Mouse (Mus musculus) lung, postnatal 0 days (tissue): Measurements from ENCODE around the gene Vav2. TPM values are rescaled to one million over a fixed set of nuclear protein-coding genes. Genes with fewer than 3 reads are reported as not detected.

ENCODE experiments used
- ATAC-seq: fragments of 200-750 bp; cut with Nextera tagmentation; 2 replicates; pipeline ENCODE4 v1.8.0; 2017; ENCODE audit warnings: moderate library complexity
- DNase-seq: peaks from one replicate; pipeline ENCODE4 v3.0.0-alpha.2; 2016; ENCODE audit warnings: low spot score
- H3K27ac ChIP-seq: fragments of 300-500 bp; sonication (generic); 2 replicates; pipeline ENCODE4 v1.5.1; 2014; ENCODE audit warnings: antibody characterized with exemption, mild to moderate bottlenecking, low read length, mixed read lengths
- H3K27me3 ChIP-seq: fragments of 300-500 bp; sonication (generic); replicated peaks from 2 replicates; pipeline ENCODE4 v1.6.1; 2014; ENCODE audit warnings: low read length, mixed read lengths; ENCODE audit not compliant: insufficient read depth
- H3K36me3 ChIP-seq: fragments of 300-500 bp; sonication (generic); 2 replicates; pipeline ENCODE4 v1.6.1; 2014; ENCODE audit warnings: low read length, mixed read lengths; ENCODE audit not compliant: insufficient read depth
- H3K4me1 ChIP-seq: fragments of 300-500 bp; sonication (generic); 2 replicates; pipeline ENCODE4 v1.6.1; 2014; ENCODE audit warnings: antibody characterized with exemption, low read depth, low read length, mixed read lengths; ENCODE audit not compliant: insufficient read depth
- H3K4me2 ChIP-seq: fragments of 300-500 bp; sonication (generic); replicated peaks from 2 replicates; pipeline ENCODE4 v1.6.1; 2014; ENCODE audit warnings: low read depth, mild to moderate bottlenecking, low read length, moderate library complexity, mixed read lengths
- H3K4me3 ChIP-seq: fragments of 300-500 bp; sonication (generic); 2 replicates; pipeline ENCODE4 v1.5.1; 2014; ENCODE audit warnings: low read depth, low read length
- H3K9ac ChIP-seq: fragments of 300-500 bp; sonication (generic); replicated peaks from 2 replicates; pipeline ENCODE4 v1.6.1; 2014; ENCODE audit warnings: low read depth, mild to moderate bottlenecking
- H3K9me3 ChIP-seq: fragments of 300-500 bp; sonication (generic); 2 replicates; pipeline ENCODE4 v1.6.1; 2016; ENCODE audit warnings: low read length, mixed read lengths
- CTCF ChIP-seq: IDR thresholded peaks from 2 replicates; pipeline ENCODE4 v1.5.1; 2016; ENCODE audit warnings: antibody characterized with exemption, mild to moderate bottlenecking
- EP300 ChIP-seq: IDR thresholded peaks from 2 replicates; pipeline ENCODE4 v1.6.1; 2016; ENCODE audit warnings: antibody characterized with exemption, mild to moderate bottlenecking, control low read depth
- WGBS: fragments of 180-500 bp; shearing (Covaris S2); extraction: QIAGEN DNeasy Blood & Tissue Kit; methylation state at CpG from one replicate; pipeline ENCODE4 v1.1.7; 2014; 5-methylcytosine and 5-hydroxymethylcytosine counted together
- polyA plus RNA-seq: library from polyadenylated mRNA; unstranded; fragments of >200 nt; fragmentation: Nextera tagmentation; extraction: Ambion mirVana; gene quantifications from 2 replicates; pipeline ENCODE4 v1.2.1, GENCODE M21; 2015

Gene Vav2
- polyA plus RNA-seq, 1 experiment from 2014 or later, result 12.1 TPM

- H3K9ac ChIP-seq, result no peak overlapping the region
- H3K4me1 ChIP-seq, result peaks cover 16% of the 10 kb centered on the region; the same call in 1 of the 2 replicates
- H3K36me3 ChIP-seq, result no peaks in the 10 kb centered on the region
- WGBS, result 64% methylated on average over 10 of the region's 10 CpGs
- no peaks in the 10 kb centered on the region for H3K9me3 ChIP-seq
- no peaks in the 10 kb centered on the region for H3K27me3 ChIP-seq
- H3K4me3 ChIP-seq, result no peak overlapping the region
- no peak overlapping the region for H3K4me2 ChIP-seq
- DNase-seq, result no peak
- H3K27ac ChIP-seq, result no peak overlapping the region
- ATAC-seq, result no peak
- no peak for TF ChIP-seq EP300
- TF ChIP-seq CTCF, result no peak
These were observed 32.5 kb downstream of the Vav2 start for GRCm38 (mm10) chr2:27394158-27394832.

- Histone ChIP-seq H3K9me3 (no peaks in the 10 kb centered on the region), H3K27me3 (no peaks in the 10 kb centered on the region), H3K4me2 (no peak overlapping the region), H3K27ac (no peak overlapping the region), H3K36me3 (no peaks in the 10 kb centered on the region), H3K9ac (no peak overlapping the region), H3K4me1 (peaks cover 16% of the 10 kb centered on the region; the same call in 1 of the 2 replicates), H3K4me3 (no peak overlapping the region)
- TF ChIP-seq EP300 (no peak), CTCF (0 out of 2 replicates have a peak, but pooled peaks have one; percentile 6)
- WGBS, result 46% methylated on average over 5 of the region's 5 CpGs
- no peak for DNase-seq
- no peak for ATAC-seq
These were observed 34.6 kb downstream of the Vav2 start for GRCm38 (mm10) chr2:27392278-27392677.

- ATAC-seq (no peak), DNase-seq (no peak)
- Histone ChIP-seq H3K27ac (peak overlapping the region; percentile 66; the same call in 1 of the 2 replicates), H3K4me1 (peaks cover 16% of the 10 kb centered on the region; the same call in 1 of the 2 replicates), H3K27me3 (no peaks in the 10 kb centered on the region), H3K36me3 (no peaks in the 10 kb centered on the region), H3K4me3 (no peak overlapping the region), H3K9me3 (no peaks in the 10 kb centered on the region), H3K9ac (no peak overlapping the region), H3K4me2 (no peak overlapping the region)
- no peak for TF ChIP-seq EP300
- TF ChIP-seq CTCF, result no peak
- 42% methylated on average over 4 of the region's 4 CpGs for WGBS
These were observed 36.1 kb downstream of the Vav2 start for GRCm38 (mm10) chr2:27390775-27391174.

- Histone ChIP-seq H3K27me3 (no peaks in the 10 kb centered on the region), H3K9ac (no peak overlapping the region), H3K4me3 (no peak overlapping the region), H3K36me3 (no peaks in the 10 kb centered on the region), H3K4me2 (no peak overlapping the region), H3K9me3 (no peaks in the 10 kb centered on the region), H3K27ac (peak overlapping the region; percentile 66), H3K4me1 (peaks cover 16% of the 10 kb centered on the region; the same call in 1 of the 2 replicates)
- 59% methylated on average over 8 of the region's 8 CpGs for WGBS
- peak; percentile 29 for ATAC-seq
- TF ChIP-seq EP300 (no peak), CTCF (no peak)
- DNase-seq, result no peak
These were observed 36.5 kb downstream of the Vav2 start for GRCm38 (mm10) chr2:27390325-27390724.

- DNase-seq, result peak; percentile 89
- peaks cover 16% of the 10 kb centered on the region; the same call in 1 of the 2 replicates for H3K4me1 ChIP-seq
These were observed 37.3 kb downstream of the Vav2 start for GRCm38 (mm10) chr2:27389272-27390162.

GRCm38 (mm10) chr2:27387209-27387608 is 39.6 kb downstream of the Vav2 start:
- no peak overlapping the region for H3K4me3 ChIP-seq
- TF ChIP-seq CTCF (peak; percentile 32), EP300 (no peak)
- no peaks in the 10 kb centered on the region for H3K9me3 ChIP-seq
- no peaks in the 10 kb centered on the region for H3K27me3 ChIP-seq
- DNase-seq (no peak), ATAC-seq (no peak)
- H3K36me3 ChIP-seq, result no peaks in the 10 kb centered on the region
- 91% methylated on average over 1 of the region's 1 CpGs for WGBS
- peaks cover 16% of the 10 kb centered on the region; the same call in 1 of the 2 replicates for H3K4me1 ChIP-seq
- H3K4me2 ChIP-seq, result no peak overlapping the region
- H3K9ac ChIP-seq, result no peak overlapping the region
- no peak overlapping the region for H3K27ac ChIP-seq

More at GRCm38 (mm10) chr2:27389272-27390162, 37.3 kb downstream of the Vav2 start:
- Histone ChIP-seq H3K9me3 (no peaks in the 10 kb centered on the region), H3K9ac (no peak overlapping the region), H3K27me3 (no peaks in the 10 kb centered on the region), H3K36me3 (no peaks in the 10 kb centered on the region), H3K27ac (peak overlapping the region; percentile 66), H3K4me2 (no peak overlapping the region), H3K4me3 (no peak overlapping the region)
- peak; percentile 87 for ATAC-seq
- WGBS, result 38% methylated on average over 14 of the region's 14 CpGs
- TF ChIP-seq EP300 (peak; percentile 85; the same call in 1 of the 2 replicates), CTCF (no peak)
